Mouse (Mus musculus) lung, postnatal 0 days (tissue): ENCODE data around the gene Tnnc2.

Experiments used
- CTCF ChIP-seq: IDR thresholded peaks from 2 replicates; pipeline ENCODE4 v1.5.1; 2016; ENCODE audit warnings: antibody characterized with exemption, mild to moderate bottlenecking
- EP300 ChIP-seq: IDR thresholded peaks from 2 replicates; pipeline ENCODE4 v1.6.1; 2016; ENCODE audit warnings: antibody characterized with exemption, mild to moderate bottlenecking, control low read depth

- no peak for TF ChIP-seq CTCF
- TF ChIP-seq EP300 = no peak
Observed at GRCm38 (mm10) chr2:164787779-164788178, 8.0 kb upstream of the Tnnc2 start.
